Mouse (Mus musculus) limb, embryonic 12.5 days (tissue): ENCODE data around the gene 5330417C22Rik. TPM values are rescaled to one million over a fixed set of nuclear protein-coding genes. Genes with fewer than 3 reads are reported as not detected.

Source experiments
- ATAC-seq: fragments of 200-750 bp; cut with Nextera tagmentation; 2 replicates; pipeline ENCODE4 v1.8.0; 2017; ENCODE audit warnings: low read depth, moderate TSS enrichment; ENCODE audit not compliant: insufficient number of reproducible peaks, insufficient read depth, low FRiP score, low TSS enrichment
- H3K27ac ChIP-seq: fragments of 300-500 bp; sonication (generic); 2 replicates; pipeline ENCODE4 v1.5.1; 2016; ENCODE audit warnings: mild to moderate bottlenecking, moderate library complexity
- H3K27me3 ChIP-seq: fragments of 300-500 bp; sonication (generic); 2 replicates; pipeline ENCODE4 v1.6.1; 2016; ENCODE audit warnings: mild to moderate bottlenecking, moderate library complexity
- H3K36me3 ChIP-seq: fragments of 300-500 bp; sonication (generic); 2 replicates; pipeline ENCODE4 v1.6.1; 2016; ENCODE audit warnings: mild to moderate bottlenecking, moderate library complexity
- H3K4me1 ChIP-seq: fragments of 300-500 bp; sonication (generic); replicated peaks from 2 replicates; pipeline ENCODE4 v1.6.1; 2016
- H3K4me2 ChIP-seq: fragments of 300-500 bp; sonication (generic); 2 replicates; pipeline ENCODE4 v1.6.1; 2016; ENCODE audit warnings: mild to moderate bottlenecking, moderate library complexity
- H3K4me3 ChIP-seq: fragments of 300-500 bp; sonication (generic); replicated peaks from 2 replicates; pipeline ENCODE4 v1.5.1; 2016; ENCODE audit warnings: mild to moderate bottlenecking
- H3K9ac ChIP-seq: fragments of 300-500 bp; sonication (generic); replicated peaks from 2 replicates; pipeline ENCODE4 v1.6.1; 2016; ENCODE audit warnings: mild to moderate bottlenecking, moderate library complexity
- H3K9me3 ChIP-seq: fragments of 300-500 bp; sonication (generic); 2 replicates; pipeline ENCODE4 v1.6.1; 2016; ENCODE audit warnings: mild to moderate bottlenecking, moderate library complexity
- WGBS: fragments of 180-500 bp; shearing (Covaris S2); methylation state at CpG from one replicate; pipeline ENCODE4 v1.1.7; 2016; 5-methylcytosine and 5-hydroxymethylcytosine counted together
- polyA plus RNA-seq: library from polyadenylated mRNA; unstranded; fragments of >200 nt; fragmentation: Nextera tagmentation; extraction: Ambion mirVana; gene quantifications from 2 replicates; pipeline ENCODE4 v1.2.1, GENCODE M21; 2016

5330417C22Rik gene
- polyA plus RNA-seq, 1 experiment from 2014 or later = 0.21 TPM

- Histone ChIP-seq H3K4me3 (peak within 1 kb of the TSS; percentile 79), H3K27me3 (no peaks in the 10 kb centered on the region), H3K27ac (peak within 1 kb of the TSS; percentile 89), H3K4me2 (peak within 1 kb of the TSS; percentile 73), H3K4me1 (peaks cover 10% of the 10 kb centered on the region), H3K36me3 (peaks cover 29% of the 10 kb centered on the region), H3K9me3 (no peaks in the 10 kb centered on the region), H3K9ac (peak within 1 kb of the TSS; percentile 79)
- ATAC-seq = peak; percentile 97
- under 1% methylated on average over 45 of the region's 45 CpGs for WGBS
Observed at GRCm38 (mm10) chr3:108562133-108562730, 25.9 kb upstream of the 5330417C22Rik start, which contains the start of gene Tmem167b. Tmem167b (minus strand) TSS chr3:108562466.

- Histone ChIP-seq H3K9ac (no peak overlapping the region), H3K27me3 (no peaks in the 10 kb centered on the region), H3K36me3 (peaks cover 35% of the 10 kb centered on the region), H3K9me3 (no peaks in the 10 kb centered on the region), H3K4me3 (no peak overlapping the region), H3K4me2 (no peak overlapping the region), H3K27ac (no peak overlapping the region), H3K4me1 (peaks cover 13% of the 10 kb centered on the region)
- 97% methylated on average over 4 of the region's 4 CpGs for WGBS
- no peak for ATAC-seq
Observed at GRCm38 (mm10) chr3:108557888-108558287, 21.6 kb upstream of the 5330417C22Rik start.

GRCm38 (mm10) chr3:108554587-108555312 is 18.4 kb upstream of the 5330417C22Rik start:
- peak overlapping the region; percentile 81 for H3K4me3 ChIP-seq
- peak; percentile 95 for ATAC-seq

GRCm38 (mm10) chr3:108554111-108554561 is 17.8 kb upstream of the 5330417C22Rik start:
- Histone ChIP-seq H3K27ac (peak overlapping the region; percentile 89), H3K9me3 (no peaks in the 10 kb centered on the region), H3K4me2 (peak overlapping the region; percentile 73), H3K4me3 (peak overlapping the region; percentile 81), H3K9ac (peak overlapping the region; percentile 95), H3K36me3 (peaks cover 23% of the 10 kb centered on the region), H3K4me1 (peaks cover 7% of the 10 kb centered on the region), H3K27me3 (no peaks in the 10 kb centered on the region)
- ATAC-seq = peak; percentile 69
- under 1% methylated on average over 42 of the region's 42 CpGs for WGBS

More at GRCm38 (mm10) chr3:108554587-108555312, 18.4 kb upstream of the 5330417C22Rik start:
- Histone ChIP-seq H3K9ac (peak overlapping the region; percentile 95), H3K4me1 (peaks cover 7% of the 10 kb centered on the region), H3K4me2 (peak overlapping the region; percentile 73), H3K36me3 (peaks cover 30% of the 10 kb centered on the region), H3K27ac (peak overlapping the region; percentile 89), H3K9me3 (no peaks in the 10 kb centered on the region), H3K27me3 (no peaks in the 10 kb centered on the region)
- WGBS = 17% methylated on average over 22 of the region's 22 CpGs

DNA sequence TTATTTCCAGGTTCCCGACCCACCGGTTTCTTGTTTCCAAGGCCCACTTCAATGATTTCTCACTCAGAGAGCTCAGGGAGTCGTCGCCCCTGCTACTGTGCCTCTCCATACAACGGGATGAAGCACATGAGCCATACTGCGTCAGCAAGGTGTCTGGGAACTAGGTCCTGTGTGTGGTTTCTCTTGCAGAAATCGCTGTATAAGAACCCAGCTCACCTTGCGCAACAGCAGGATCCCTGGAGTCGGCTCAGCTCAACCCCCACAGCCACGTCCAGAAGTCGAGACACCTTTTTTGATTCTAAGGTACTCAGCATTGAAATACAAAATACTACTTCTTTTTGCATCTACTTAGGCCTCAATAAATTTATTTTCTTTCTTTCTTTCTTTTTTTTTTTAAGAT is 6.0 kb upstream of the 5330417C22Rik start:
- WGBS = 83% methylated on average over 11 of the region's 11 CpGs
- no peak overlapping the region for H3K4me3 ChIP-seq
- H3K9ac ChIP-seq = no peak overlapping the region
- H3K27me3 ChIP-seq = peaks cover 7% of the 10 kb centered on the region; the same call in 1 of the 2 replicates
- H3K9me3 ChIP-seq = no peaks in the 10 kb centered on the region
- no peak overlapping the region for H3K4me2 ChIP-seq
- no peak for ATAC-seq
- H3K27ac ChIP-seq = no peak overlapping the region
- H3K4me1 ChIP-seq = peaks cover 5% of the 10 kb centered on the region
- no peaks in the 10 kb centered on the region for H3K36me3 ChIP-seq

- Histone ChIP-seq H3K27me3 (peaks cover 28% of the 10 kb centered on the region), H3K4me2 (peak overlapping the region; percentile 55), H3K4me1 (peaks cover 10% of the 10 kb centered on the region), H3K36me3 (no peaks in the 10 kb centered on the region), H3K9ac (no peak overlapping the region), H3K27ac (no peak overlapping the region), H3K9me3 (no peaks in the 10 kb centered on the region), H3K4me3 (peak overlapping the region; percentile 26; the same call in 1 of the 2 replicates)
- ATAC-seq = peak; percentile 57; the same call in 1 of the 2 replicates
- 6% methylated on average over 17 of the region's 17 CpGs for WGBS
Observed at GRCm38 (mm10) chr3:108537303-108537702, 967 bp upstream of the 5330417C22Rik start.

DNA sequence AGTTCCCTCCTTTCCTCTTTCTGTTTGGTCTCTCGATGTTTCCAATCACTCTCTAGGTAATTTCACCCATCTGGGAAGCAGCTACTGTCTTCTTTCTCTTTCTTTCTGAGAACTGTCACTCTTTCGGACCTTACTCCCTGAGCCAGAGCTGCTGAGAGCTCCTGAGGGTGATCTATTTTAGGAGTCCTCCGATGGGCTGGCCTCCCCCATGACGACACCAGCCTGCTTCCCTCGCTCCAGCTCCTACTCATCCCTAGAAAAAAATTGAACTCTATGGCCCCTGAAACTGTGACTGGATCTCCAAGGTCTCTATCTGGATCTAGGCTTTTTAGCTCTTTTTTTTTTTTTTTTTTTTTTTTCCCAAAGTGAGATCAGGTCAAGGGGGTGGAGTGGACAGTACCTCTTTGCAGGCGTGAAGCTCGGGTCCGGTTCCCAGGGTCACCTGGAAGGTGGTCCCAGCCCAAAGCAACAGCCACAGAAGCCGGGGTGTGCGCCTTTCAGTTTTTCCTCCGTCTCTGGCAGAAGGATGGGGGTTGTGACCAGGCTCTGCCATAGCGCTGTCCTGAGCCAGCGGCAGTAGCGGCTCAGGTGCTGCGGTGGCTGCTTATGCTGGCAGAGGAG is 330 bp downstream of the 5330417C22Rik start:
- Histone ChIP-seq H3K4me1 (peaks cover 10% of the 10 kb centered on the region), H3K27ac (no peak overlapping the region), H3K27me3 (peaks cover 28% of the 10 kb centered on the region), H3K9ac (no peak overlapping the region), H3K9me3 (no peaks in the 10 kb centered on the region), H3K4me2 (peak overlapping the region; percentile 92), H3K36me3 (no peaks in the 10 kb centered on the region), H3K4me3 (peak overlapping the region; percentile 50)
- ATAC-seq = peak; percentile 18; the same call in 1 of the 2 replicates
- 6% methylated on average over 15 of the region's 15 CpGs for WGBS

DNA sequence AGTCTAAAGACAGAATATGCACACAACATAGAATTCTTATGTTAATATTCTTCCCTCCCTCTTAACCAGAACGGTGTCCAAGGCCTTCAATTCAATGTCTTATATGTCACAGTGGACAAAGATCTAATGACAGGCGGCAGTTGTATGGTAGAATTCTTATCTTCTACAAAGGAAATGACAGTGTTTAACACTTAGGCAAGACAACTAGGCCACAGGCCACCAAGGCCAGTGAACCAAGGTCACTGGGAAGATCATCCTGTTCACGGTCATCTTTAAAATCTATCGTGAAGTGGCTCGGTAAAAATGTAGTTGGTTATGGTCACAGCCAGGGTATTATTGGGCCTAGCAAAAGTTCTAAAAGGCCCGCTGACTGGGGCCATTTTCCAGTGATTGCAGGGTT is 2.4 kb downstream of the 5330417C22Rik start, which contains the start of gene 1700013F07Rik:
TSS of gene 1700013F07Rik (plus strand) at position 200 of the 400 bp plus-strand sequence.
- no peak for ATAC-seq

DNA sequence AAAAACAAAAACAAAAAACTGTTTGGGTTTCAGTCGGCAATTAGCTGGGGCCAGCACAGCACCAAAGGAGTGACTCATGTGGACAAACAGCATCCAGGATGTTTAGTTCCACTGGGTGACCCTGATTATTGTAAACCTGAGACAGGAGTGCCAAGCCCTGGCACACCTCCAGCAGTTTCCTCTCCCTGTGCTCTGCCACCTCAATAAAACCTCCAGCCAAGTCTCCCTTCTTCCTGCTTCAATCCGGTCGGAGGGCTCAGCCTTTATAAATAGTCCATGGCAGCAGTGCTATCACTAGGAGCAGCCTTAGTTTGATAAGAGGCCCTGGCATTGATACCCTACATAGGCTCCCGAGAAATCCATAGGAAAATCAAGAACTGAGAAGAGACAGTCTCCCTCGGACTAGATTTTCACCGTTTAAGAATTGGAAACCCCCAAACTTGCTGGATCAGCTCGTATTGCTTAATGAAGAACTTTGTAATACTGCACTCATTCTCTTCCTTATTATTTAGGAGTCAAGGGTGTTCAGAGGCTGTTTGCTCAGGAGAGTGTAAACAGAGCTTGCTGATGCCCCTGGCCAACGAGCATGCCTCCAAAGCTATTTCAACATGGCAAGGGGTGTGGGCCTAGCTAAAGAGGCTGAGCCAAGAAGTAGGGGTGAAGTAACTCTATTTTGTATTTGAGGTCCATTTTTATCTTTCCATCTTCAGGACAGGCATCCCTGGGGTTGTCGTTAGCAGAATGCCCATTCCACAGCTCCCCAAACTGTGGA is 3.0 kb downstream of the 5330417C22Rik start:
- no peak overlapping the region for H3K27ac ChIP-seq
- WGBS = 74% methylated on average over 9 of the region's 9 CpGs
- no peak overlapping the region for H3K4me3 ChIP-seq
- H3K4me1 ChIP-seq = peaks cover 10% of the 10 kb centered on the region
- peaks cover 25% of the 10 kb centered on the region for H3K27me3 ChIP-seq
- no peak for ATAC-seq
- no peak overlapping the region for H3K4me2 ChIP-seq
- no peaks in the 10 kb centered on the region for H3K36me3 ChIP-seq
- no peak overlapping the region for H3K9ac ChIP-seq
- no peaks in the 10 kb centered on the region for H3K9me3 ChIP-seq

More for the DNA sequence above, 2.4 kb downstream of the 5330417C22Rik start, which contains the start of gene 1700013F07Rik:
- Histone ChIP-seq H3K9me3 (no peaks in the 10 kb centered on the region), H3K27ac (no peak within 1 kb of the TSS), H3K4me2 (no peak within 1 kb of the TSS), H3K9ac (no peak within 1 kb of the TSS), H3K4me3 (no peak within 1 kb of the TSS), H3K27me3 (peaks cover 28% of the 10 kb centered on the region), H3K4me1 (peaks cover 10% of the 10 kb centered on the region), H3K36me3 (no peaks in the 10 kb centered on the region)
- 88% methylated on average over 6 of the region's 6 CpGs for WGBS

- H3K9me3 ChIP-seq = no peaks in the 10 kb centered on the region
- H3K4me3 ChIP-seq = no peak overlapping the region
- no peaks in the 10 kb centered on the region for H3K4me1 ChIP-seq
- no peaks in the 10 kb centered on the region for H3K36me3 ChIP-seq
- ATAC-seq = no peak
- no peak overlapping the region for H3K4me2 ChIP-seq
- no peak overlapping the region for H3K27ac ChIP-seq
- peaks cover under 1% of the 10 kb centered on the region; the same call in 1 of the 2 replicates for H3K27me3 ChIP-seq
- WGBS = 92% methylated on average over 8 of the region's 8 CpGs
- H3K9ac ChIP-seq = no peak overlapping the region
Observed at GRCm38 (mm10) chr3:108528489-108528888, 7.8 kb downstream of the 5330417C22Rik start.
